Mouse (Mus musculus): ENCODE data around the gene Nek2.

DNA sequence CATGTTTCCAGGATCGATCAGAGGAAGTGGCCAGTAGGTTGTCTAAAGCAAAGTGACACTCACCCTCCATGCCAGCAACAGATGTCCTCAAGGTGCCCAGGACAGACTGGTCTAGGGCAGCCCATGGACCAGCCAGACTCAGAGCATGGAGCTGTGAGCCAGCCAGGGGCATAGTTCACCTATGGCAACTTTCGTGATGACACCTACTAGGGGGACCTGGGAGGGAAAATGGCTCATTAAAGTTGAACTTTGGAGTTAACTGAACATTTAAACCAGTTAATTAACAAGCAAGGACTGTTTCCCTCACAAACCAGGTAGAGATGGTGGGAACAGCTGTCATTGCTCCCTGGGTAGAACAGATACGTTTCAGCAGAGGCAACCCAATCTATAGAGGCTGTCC, 16.4 kb downstream of the Nek2 start:
- TF ChIP-seq CTCF (IDR thresholded peaks at IDR 0.05; ENCODE audit: low read depth, low read length) (no peak), GATA2 (IDR thresholded peaks at IDR 0.05; ENCODE audit: borderline replicate concordance, low read depth, low read length) (no peak), TAL1 (conservative IDR thresholded peaks at IDR 0.05; ENCODE audit: low read depth, low read length) (no peak), GATA1 (IDR thresholded peaks at IDR 0.05; ENCODE audit: borderline replicate concordance, low read length) (no peak)
